Mouse (Mus musculus) monocyte, adult 2 months (primary cell): ENCODE measurements around the gene Sox5.

Experiments used
- DNase-seq, 2 experiments: peaks; one replicate each; pipeline ENCODE4 v3.0.0; 2022; ENCODE audit warnings: low spot score in 2 of 2, low read depth in 1 of 2

Gene Sox5

GRCm38 (mm10) chr6:144772175-144772918 lies 9.4 kb downstream of the Sox5 start:
- DNase-seq = no peak

GRCm38 (mm10) chr6:144769060-144769459 lies 12.7 kb downstream of the Sox5 start:
- no peak for DNase-seq

- no peak for DNase-seq
Measured at GRCm38 (mm10) chr6:144761902-144762301, 19.9 kb downstream of the Sox5 start.

- no peak for DNase-seq
Measured at GRCm38 (mm10) chr6:144759193-144759592, 22.6 kb downstream of the Sox5 start.

- no peak for DNase-seq
Measured at GRCm38 (mm10) chr6:144757414-144757813, 24.4 kb downstream of the Sox5 start.

GRCm38 (mm10) chr6:144756444-144756843 lies 25.3 kb downstream of the Sox5 start:
- DNase-seq = no peak

- DNase-seq = no peak
Measured at GRCm38 (mm10) chr6:144755304-144755703, 26.5 kb downstream of the Sox5 start.

- DNase-seq = no peak
Measured at GRCm38 (mm10) chr6:144754366-144754765, 27.4 kb downstream of the Sox5 start.

- no peak for DNase-seq
Measured at GRCm38 (mm10) chr6:144753963-144754296, 27.8 kb downstream of the Sox5 start.

GRCm38 (mm10) chr6:144753225-144753962 lies 28.4 kb downstream of the Sox5 start:
- no peak for DNase-seq

GRCm38 (mm10) chr6:144751581-144751980 lies 30.2 kb downstream of the Sox5 start:
- DNase-seq = no peak

- no peak for DNase-seq
Measured at GRCm38 (mm10) chr6:144750197-144750596, 31.6 kb downstream of the Sox5 start.

- no peak for DNase-seq
Measured at GRCm38 (mm10) chr6:144746436-144746835, 35.3 kb downstream of the Sox5 start.

- no peak for DNase-seq
Measured at GRCm38 (mm10) chr6:144742559-144742958, 39.2 kb downstream of the Sox5 start.

- DNase-seq = no peak
Measured at GRCm38 (mm10) chr6:144741080-144741655, 40.6 kb downstream of the Sox5 start.

GRCm38 (mm10) chr6:144740343-144740742 lies 41.4 kb downstream of the Sox5 start:
- no peak for DNase-seq

- no peak for DNase-seq
Measured at GRCm38 (mm10) chr6:144739753-144740152, 42.0 kb downstream of the Sox5 start.

GRCm38 (mm10) chr6:144737786-144738185 lies 44.0 kb downstream of the Sox5 start:
- no peak for DNase-seq

- DNase-seq = no peak
Measured at GRCm38 (mm10) chr6:144731251-144731970, 50.4 kb downstream of the Sox5 start.

- DNase-seq = no peak
Measured at GRCm38 (mm10) chr6:144723530-144724144, 58.1 kb downstream of the Sox5 start.

GRCm38 (mm10) chr6:144723024-144723423 lies 58.8 kb downstream of the Sox5 start:
- DNase-seq = no peak
